Mouse (Mus musculus) thymus, adult 2 months (tissue): ENCODE results near the gene Slc35e2. TPM values are rescaled to one million over a fixed set of nuclear protein-coding genes. Genes with fewer than 3 reads are reported as not detected.

ENCODE experiments used
- DNase-seq: peaks from one replicate; pipeline ENCODE4 v3.0.0; 2021
- H3K27ac ChIP-seq: fragments of 200-500 bp; 2 replicates; pipeline ENCODE4 v1.5.1; 2012; ENCODE audit warnings: low read length, control low read depth; ENCODE audit not compliant: control insufficient read depth, insufficient read depth
- H3K27me3 ChIP-seq: fragments of 200-500 bp; 2 replicates; pipeline ENCODE4 v1.6.1; 2012; ENCODE audit warnings: mild to moderate bottlenecking, low read length, moderate library complexity, mixed read lengths; ENCODE audit not compliant: control insufficient read depth, insufficient read depth
- H3K36me3 ChIP-seq: fragments of 200-500 bp; 2 replicates; pipeline ENCODE4 v1.6.1; 2012; ENCODE audit warnings: mild to moderate bottlenecking, low read length, moderate library complexity; ENCODE audit not compliant: control insufficient read depth, insufficient read depth
- H3K4me1 ChIP-seq: fragments of 200-500 bp; replicated peaks from 2 replicates; pipeline ENCODE4 v1.6.1; 2012; ENCODE audit warnings: low read length; ENCODE audit not compliant: control insufficient read depth, insufficient read depth
- H3K4me3 ChIP-seq: fragments of 200-500 bp; 2 replicates; pipeline ENCODE4 v1.5.1; 2012; ENCODE audit warnings: mild to moderate bottlenecking, low read length, control low read depth, moderate library complexity; ENCODE audit not compliant: control insufficient read depth, insufficient read depth
- CTCF ChIP-seq: fragments of 200-500 bp; IDR thresholded peaks from 2 replicates; pipeline ENCODE4 v1.5.1; 2012; ENCODE audit warnings: mild to moderate bottlenecking, control low read depth, low read length, moderate library complexity, borderline replicate concordance; ENCODE audit not compliant: control insufficient read depth, poor library complexity, insufficient read depth; ENCODE audit errors: extremely low read depth
- POLR2A ChIP-seq: fragments of 200-500 bp; IDR thresholded peaks from 2 replicates; pipeline ENCODE4 v1.6.1; 2012; ENCODE audit warnings: mild to moderate bottlenecking, low read length, control low read depth, moderate library complexity; ENCODE audit not compliant: control insufficient read depth, poor library complexity, insufficient read depth; ENCODE audit errors: extremely low read depth
- WGBS: fragments of 180-500 bp; shearing (Covaris S2); methylation state at CpG from one replicate; pipeline ENCODE4 v1.1.7; 2018; 5-methylcytosine and 5-hydroxymethylcytosine counted together
- polyA plus RNA-seq: library from polyadenylated mRNA; depleted of rRNA; stranded (reverse); fragments of >200 nt; gene quantifications from 2 replicates; pipeline ENCODE4 v1.2.3, GENCODE M21; 2012

Gene Slc35e2
- polyA plus RNA-seq, 1 experiment, result 17.1 TPM

- Histone ChIP-seq H3K36me3 (peaks cover 27% of the 10 kb centered on the region), H3K27ac (no peak overlapping the region), H3K4me3 (no peak overlapping the region), H3K4me1 (no peaks in the 10 kb centered on the region), H3K27me3 (no peaks in the 10 kb centered on the region)
- 98% methylated on average over 5 of the region's 5 CpGs for WGBS
- TF ChIP-seq CTCF, result no peak
- no peak for TF ChIP-seq POLR2A
- no peak for DNase-seq
These were observed 11.9 kb upstream of the Slc35e2 start for GRCm38 (mm10) chr4:155589356-155589755.

- no peaks in the 10 kb centered on the region for H3K27me3 ChIP-seq
- H3K4me1 ChIP-seq, result no peaks in the 10 kb centered on the region
- no peak overlapping the region for H3K4me3 ChIP-seq
- no peak overlapping the region for H3K27ac ChIP-seq
- DNase-seq, result no peak
- 69% methylated on average over 7 of the region's 7 CpGs for WGBS
- peaks cover 15% of the 10 kb centered on the region; the same call in 1 of the 2 replicates for H3K36me3 ChIP-seq
- no peak for TF ChIP-seq CTCF
- TF ChIP-seq POLR2A, result no peak
These were observed 10.1 kb upstream of the Slc35e2 start for GRCm38 (mm10) chr4:155591012-155591719.

- Histone ChIP-seq H3K4me1 (no peaks in the 10 kb centered on the region), H3K4me3 (no peak overlapping the region), H3K27ac (no peak overlapping the region), H3K27me3 (no peaks in the 10 kb centered on the region), H3K36me3 (no peaks in the 10 kb centered on the region; the same call in 1 of the 2 replicates)
- no peak for DNase-seq
- WGBS, result 83% methylated on average over 1 of the region's 1 CpGs
- no peak for TF ChIP-seq CTCF
- TF ChIP-seq POLR2A, result no peak
These were observed 7.4 kb upstream of the Slc35e2 start for GRCm38 (mm10) chr4:155593780-155594179.

- WGBS, result 74% methylated on average over 3 of the region's 3 CpGs
- Histone ChIP-seq H3K36me3 (no peaks in the 10 kb centered on the region), H3K4me1 (no peaks in the 10 kb centered on the region), H3K4me3 (no peak overlapping the region), H3K27ac (no peak overlapping the region), H3K27me3 (no peaks in the 10 kb centered on the region)
- TF ChIP-seq CTCF, result no peak
- TF ChIP-seq POLR2A, result no peak
- no peak for DNase-seq
These were observed 5.4 kb upstream of the Slc35e2 start for GRCm38 (mm10) chr4:155595777-155596176.

GRCm38 (mm10) chr4:155596606-155597005 is 4.6 kb upstream of the Slc35e2 start:
- Histone ChIP-seq H3K4me3 (no peak overlapping the region), H3K27ac (no peak overlapping the region), H3K4me1 (no peaks in the 10 kb centered on the region), H3K27me3 (no peaks in the 10 kb centered on the region), H3K36me3 (no peaks in the 10 kb centered on the region)
- TF ChIP-seq CTCF (no peak), POLR2A (no peak)
- WGBS, result 29% methylated on average over 5 of the region's 5 CpGs
- no peak for DNase-seq

- TF ChIP-seq POLR2A (no peak), CTCF (no peak)
- WGBS, result 57% methylated on average over 17 of the region's 20 CpGs
- no peak overlapping the region for H3K27ac ChIP-seq
- DNase-seq, result no peak
- H3K27me3 ChIP-seq, result no peaks in the 10 kb centered on the region
- H3K4me3 ChIP-seq, result no peak overlapping the region
- H3K36me3 ChIP-seq, result no peaks in the 10 kb centered on the region
- H3K4me1 ChIP-seq, result no peaks in the 10 kb centered on the region; the same call in 1 of the 2 replicates
These were observed 2.7 kb upstream of the Slc35e2 start for GRCm38 (mm10) chr4:155598536-155598935.
